Mouse (Mus musculus): ENCODE data around the gene Prkca. TPM values are rescaled to one million over a fixed set of nuclear protein-coding genes. Genes with fewer than 3 reads are reported as not detected.

The Prkca gene
- total RNA-seq, 2 experiments from 2014 or later, result 1.3 to 3.6 TPM

DNA sequence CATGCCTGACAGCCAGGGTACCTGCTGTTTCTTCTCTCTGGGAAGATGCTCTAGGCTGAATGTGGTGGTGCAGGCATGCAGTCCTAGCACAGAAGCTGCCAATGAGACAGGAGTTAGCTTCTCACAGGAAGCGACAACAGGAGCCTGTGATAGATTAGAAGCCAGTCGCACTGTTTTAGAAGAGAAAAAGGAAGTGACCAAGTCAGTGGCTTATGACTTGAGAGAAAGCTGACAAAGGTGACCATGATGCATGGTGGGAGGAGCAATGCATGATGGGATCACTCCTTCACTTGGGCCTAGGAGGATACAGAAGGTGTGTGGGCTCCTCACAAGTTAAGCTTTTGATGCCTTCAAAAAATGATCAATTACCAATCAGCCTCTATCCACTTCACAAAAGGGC lies 99.5 kb downstream of the Prkca start:
- ATAC-seq (replicated peaks; ENCODE audit: poor library complexity), result peak; percentile 40

GRCm38 (mm10) chr11:108243633-108244032 lies 100.1 kb downstream of the Prkca start:
- ATAC-seq (replicated peaks; ENCODE audit: poor library complexity), result no peak

- no peak for ATAC-seq (replicated peaks; ENCODE audit: poor library complexity)
Measured at GRCm38 (mm10) chr11:108240924-108241498, 102.7 kb downstream of the Prkca start.

GRCm38 (mm10) chr11:108239173-108239572 lies 104.6 kb downstream of the Prkca start:
- ATAC-seq (replicated peaks; ENCODE audit: poor library complexity), result no peak

DNA sequence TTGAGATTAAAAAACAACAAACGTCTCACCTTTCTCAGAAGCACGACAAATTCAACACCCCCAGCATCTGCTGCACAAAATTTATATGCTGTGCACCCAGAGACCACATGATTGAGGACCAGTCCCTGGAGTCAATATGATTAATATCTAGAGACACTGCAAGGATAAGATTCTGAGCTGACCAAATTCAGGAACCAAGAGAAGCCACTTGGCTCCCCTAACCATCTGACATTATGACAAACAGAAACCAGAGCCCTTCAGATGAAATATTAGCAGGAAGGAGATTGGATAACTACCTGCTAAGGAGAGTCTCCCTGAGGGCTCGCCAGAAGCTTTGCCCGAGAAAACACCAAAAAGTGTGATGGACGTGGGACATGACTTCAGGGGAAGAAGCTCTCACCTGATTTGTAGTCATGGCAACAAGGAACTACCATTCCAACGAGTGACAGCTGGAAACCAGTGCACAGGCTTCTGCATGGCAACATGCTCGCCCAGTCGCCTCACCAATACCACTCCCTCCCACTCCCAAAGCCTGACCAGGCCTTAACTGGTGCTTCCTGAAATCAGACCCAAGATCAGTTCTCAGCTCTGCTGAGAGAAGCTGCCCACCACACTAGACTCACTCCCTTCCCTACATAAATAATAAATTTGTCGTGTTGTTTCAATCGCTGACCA lies 106.8 kb downstream of the Prkca start:
- no peak for ATAC-seq (replicated peaks; ENCODE audit: poor library complexity)

GRCm38 (mm10) chr11:108236195-108236594 lies 107.5 kb downstream of the Prkca start:
- no peak for ATAC-seq (replicated peaks; ENCODE audit: poor library complexity)

DNA sequence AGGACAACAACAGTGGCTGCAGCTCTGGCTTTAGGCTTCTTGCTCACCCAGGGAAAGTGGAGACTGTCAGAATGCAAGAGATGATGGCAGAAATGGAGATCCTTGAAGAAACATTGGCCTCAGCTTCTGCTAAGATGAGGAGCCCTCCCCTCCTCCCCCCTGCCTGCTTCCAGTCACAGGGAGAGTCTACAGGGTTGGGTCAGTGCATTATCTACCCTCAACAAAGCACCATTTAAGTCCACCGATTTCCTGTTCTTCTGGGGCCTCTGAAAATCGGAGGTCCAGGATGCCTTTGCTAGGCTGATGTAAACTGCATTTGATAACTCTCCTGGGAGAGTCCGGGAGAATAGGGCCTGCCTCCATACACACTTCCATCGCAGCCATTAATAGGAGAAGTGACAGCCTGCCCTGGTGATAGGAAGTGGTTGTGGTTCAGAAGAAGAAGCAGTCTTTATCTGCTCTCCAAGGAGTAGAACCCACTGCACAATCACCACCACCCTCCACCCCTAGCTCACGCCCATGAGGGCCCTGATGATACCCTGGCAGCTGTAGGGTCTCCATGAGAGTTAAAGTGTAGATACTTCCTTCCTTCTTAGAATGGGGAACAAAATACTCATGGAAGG lies 108.5 kb downstream of the Prkca start:
- peak; percentile 96 for ATAC-seq (replicated peaks; ENCODE audit: poor library complexity)

DNA sequence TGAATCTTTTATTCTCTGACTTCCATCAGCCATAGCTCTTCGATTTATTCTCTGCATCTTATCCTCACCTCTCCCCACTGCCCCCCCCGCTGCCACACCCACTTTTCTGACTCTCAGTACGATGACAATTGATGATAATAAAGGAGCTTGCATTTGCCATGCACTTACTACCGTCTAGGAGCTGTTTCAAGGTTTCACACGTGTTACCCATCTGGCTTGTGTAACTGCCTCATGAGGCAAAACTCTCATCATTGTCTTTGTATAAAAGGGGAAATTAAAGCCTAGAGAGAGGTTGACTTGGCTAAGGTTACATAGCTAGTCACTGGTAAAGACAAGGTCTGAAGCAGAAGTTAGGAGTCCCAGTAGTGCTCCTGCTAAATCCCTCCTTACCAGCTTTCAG lies 110.7 kb downstream of the Prkca start:
- ATAC-seq (replicated peaks; ENCODE audit: poor library complexity), result no peak

- ATAC-seq (replicated peaks; ENCODE audit: poor library complexity), result no peak
Measured at GRCm38 (mm10) chr11:108230101-108230500, 113.6 kb downstream of the Prkca start.

- ATAC-seq (replicated peaks; ENCODE audit: poor library complexity), result no peak
Measured at GRCm38 (mm10) chr11:108229176-108229946, 114.4 kb downstream of the Prkca start.

DNA sequence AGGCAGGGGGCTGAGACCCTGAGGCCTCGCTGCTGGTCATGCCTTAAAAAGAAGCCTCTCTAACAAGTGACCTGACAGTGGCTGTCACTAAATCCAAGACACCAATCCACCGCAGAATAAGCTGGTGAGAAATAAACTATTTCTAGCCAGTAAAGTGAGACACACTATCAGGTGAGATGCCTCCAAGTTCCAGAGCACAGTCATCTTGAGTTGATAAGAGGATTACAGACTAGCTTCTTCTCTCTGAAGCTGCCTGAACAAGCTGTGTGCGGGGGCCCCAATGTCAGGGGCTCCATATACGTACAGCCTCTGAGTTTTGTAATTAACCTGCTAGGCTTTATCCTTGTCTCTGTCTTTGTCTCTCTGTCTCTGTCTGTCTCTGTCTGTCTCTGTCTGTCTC lies 115.2 kb downstream of the Prkca start:
- ATAC-seq (replicated peaks; ENCODE audit: poor library complexity), result no peak

GRCm38 (mm10) chr11:108226248-108226647 lies 117.5 kb downstream of the Prkca start:
- ATAC-seq (replicated peaks; ENCODE audit: poor library complexity), result no peak

- no peak for ATAC-seq (replicated peaks; ENCODE audit: poor library complexity)
Measured at GRCm38 (mm10) chr11:108224233-108224973, 119.3 kb downstream of the Prkca start.

DNA sequence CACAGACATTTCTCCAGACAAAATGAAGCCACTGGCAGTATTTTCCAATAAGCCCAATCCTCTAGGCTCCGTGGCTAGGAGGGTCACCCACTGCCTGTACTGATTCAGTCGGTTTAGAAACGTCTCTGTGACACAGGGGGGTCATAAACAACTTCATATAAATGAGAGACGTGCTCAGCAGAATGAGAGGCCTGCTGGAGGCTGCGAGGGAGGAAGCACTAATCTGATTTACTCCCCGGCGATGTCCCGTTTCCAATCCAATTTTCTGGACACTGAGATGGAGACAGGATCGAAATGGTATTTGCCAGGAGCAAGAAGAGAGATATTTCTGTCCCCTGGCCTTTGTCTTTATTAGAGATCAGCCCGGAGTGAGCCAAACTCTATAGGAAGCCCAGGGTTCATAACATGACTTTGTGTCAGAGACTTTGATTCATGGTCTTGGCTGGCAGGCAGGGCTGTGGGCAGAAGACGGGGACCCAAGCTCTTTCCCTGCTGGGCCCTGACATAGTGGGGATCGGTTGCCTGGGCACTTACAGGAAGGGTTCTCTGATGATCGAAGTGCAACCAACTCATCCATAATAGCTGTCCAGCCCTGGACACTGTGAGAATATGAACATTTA lies 120.0 kb downstream of the Prkca start:
- ATAC-seq (replicated peaks; ENCODE audit: poor library complexity), result no peak

- ATAC-seq (replicated peaks; ENCODE audit: poor library complexity), result peak; percentile 74
Measured at GRCm38 (mm10) chr11:108223154-108223553, 120.6 kb downstream of the Prkca start.

GRCm38 (mm10) chr11:108222616-108223015 lies 121.1 kb downstream of the Prkca start:
- ATAC-seq (replicated peaks; ENCODE audit: poor library complexity), result peak; percentile 78

DNA sequence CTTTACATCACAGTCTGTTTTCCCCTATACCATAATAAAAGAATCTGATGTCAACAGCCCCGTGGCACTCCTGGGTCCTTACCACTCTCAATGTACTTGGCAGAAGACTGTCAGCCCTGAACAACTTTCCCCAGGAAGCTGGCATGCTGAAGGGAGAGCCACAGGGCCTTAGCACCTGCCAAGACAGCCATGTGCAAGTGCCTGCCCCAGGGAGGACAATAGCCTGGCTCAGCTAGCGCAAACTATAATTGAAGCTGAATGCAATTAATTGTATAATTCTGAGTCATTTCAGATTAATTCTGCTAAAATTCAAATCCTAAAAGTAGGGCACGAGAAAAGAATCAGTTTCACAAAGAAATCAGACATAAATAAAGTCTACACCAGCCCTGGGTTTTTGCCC lies 121.7 kb downstream of the Prkca start:
- no peak for ATAC-seq (replicated peaks; ENCODE audit: poor library complexity)

GRCm38 (mm10) chr11:108221124-108221835 lies 122.4 kb downstream of the Prkca start:
- no peak for ATAC-seq (replicated peaks; ENCODE audit: poor library complexity)

DNA sequence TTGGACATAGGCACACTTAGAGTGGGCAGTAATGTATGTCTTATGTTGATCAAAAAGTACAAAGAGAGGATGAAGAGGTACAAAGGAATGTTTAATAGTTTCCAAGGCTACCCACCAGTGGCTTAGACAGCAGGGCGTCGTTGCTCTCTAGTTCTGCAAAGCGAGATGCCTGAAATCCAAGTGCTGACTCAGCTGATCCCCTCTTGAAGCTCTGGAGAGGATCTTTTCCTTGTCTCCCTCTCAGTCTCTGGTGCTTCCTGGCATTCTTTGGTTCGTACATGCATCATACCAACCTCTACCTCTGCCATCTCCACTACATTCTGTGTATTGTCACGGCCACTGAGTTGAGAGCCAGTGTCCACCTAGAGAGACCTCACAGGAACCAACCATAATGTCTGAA lies 123.1 kb downstream of the Prkca start:
- no peak for ATAC-seq (replicated peaks; ENCODE audit: poor library complexity)

GRCm38 (mm10) chr11:108217043-108217442 lies 126.7 kb downstream of the Prkca start:
- no peak for ATAC-seq (replicated peaks; ENCODE audit: poor library complexity)

Measured in megakaryocyte progenitor cell, adult 5-6 weeks (primary cell).